Mouse (Mus musculus): ENCODE data around the gene H60b.

DNA sequence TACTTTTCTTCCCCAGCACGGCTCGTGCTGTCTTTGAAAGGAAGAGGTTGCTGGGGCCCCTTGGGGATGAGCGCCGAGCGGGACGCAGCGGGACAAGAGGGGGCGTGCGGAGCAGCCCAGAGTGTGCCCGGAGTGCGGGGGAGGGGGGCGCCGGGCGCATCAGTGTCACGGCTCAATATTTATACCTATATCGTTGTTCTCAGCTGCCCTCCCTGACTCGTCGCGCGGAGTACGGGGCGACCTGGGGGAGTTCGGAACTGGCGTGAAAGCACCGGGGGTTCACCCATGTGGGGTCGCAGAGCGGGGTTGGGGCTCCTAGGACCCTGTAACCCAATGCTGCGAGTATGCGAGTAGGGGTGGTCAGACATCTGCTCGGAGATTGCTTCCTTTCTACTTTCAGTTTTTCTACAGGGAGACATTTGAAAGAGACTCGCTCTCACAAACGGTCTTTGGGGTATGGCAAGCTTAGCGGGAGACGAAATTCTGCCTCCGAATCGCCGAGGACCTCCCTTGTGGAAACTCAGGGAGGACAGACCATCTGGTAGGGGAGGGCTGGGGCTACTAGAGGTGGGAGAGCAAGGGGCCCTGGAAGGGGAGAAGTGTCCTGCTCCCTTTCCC is 9.2 kb upstream of the H60b start, which contains the start of gene E030030I06Rik:
- TF ChIP-seq CTCF (IDR thresholded peaks at IDR 0.05; ENCODE audit: extremely low read depth, insufficient read depth, insufficient read length, insufficient replicate concordance): no peak
- TF ChIP-seq POLR2A (IDR thresholded peaks at IDR 0.05; ENCODE audit: low read depth, low read length): no peak

Data from spleen, adult 2 months (tissue).